Mouse (Mus musculus) induced T-regulatory cell, adult 2 months (primary cell): Measurements from ENCODE around the gene Spns3.

Experiments
- DNase-seq: peaks from one replicate; pipeline ENCODE4 v3.0.0-alpha.2; 2012; ENCODE audit warnings: low read depth

Spns3 gene

DNA sequence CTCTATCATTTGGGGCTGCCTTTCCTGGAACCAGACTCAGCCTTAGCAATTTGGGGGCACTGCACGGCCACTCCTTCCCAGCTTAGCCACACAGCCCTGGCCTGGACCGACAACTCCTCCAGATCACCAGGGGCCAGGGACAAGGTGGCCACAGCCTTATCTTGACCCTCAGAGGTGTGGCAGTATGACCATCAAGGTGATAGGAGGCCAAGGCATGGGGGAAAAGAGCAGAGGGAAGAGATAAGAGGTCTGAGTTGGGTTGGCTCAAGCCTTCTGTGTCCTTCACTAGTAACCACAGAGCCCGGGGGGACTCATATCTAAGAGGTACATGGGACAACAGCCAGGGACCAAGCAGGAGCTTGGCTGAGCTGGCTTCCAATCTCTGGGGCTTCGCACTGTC, 68.4 kb downstream of the Spns3 start:
- no peak for DNase-seq

DNA sequence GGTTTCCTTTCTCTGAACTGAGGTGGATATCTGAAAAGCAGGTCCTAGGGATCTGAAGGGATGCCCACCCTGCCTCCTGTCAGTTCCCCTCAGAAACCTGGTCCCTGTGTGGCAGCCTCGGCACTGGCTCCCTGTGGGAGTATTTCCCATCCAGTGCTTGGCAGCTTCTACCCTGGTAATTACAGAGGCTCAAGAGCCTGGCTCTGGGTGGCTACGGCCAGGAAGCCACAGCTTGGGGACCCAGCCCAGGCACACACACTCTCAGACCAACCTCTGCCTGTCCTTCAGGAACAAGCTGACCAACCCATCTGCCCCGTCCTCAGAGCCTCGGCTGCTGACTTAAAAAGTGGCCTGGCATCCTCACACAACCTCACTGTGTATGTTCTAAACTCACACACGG, 69.0 kb downstream of the Spns3 start:
- no peak for DNase-seq

DNA sequence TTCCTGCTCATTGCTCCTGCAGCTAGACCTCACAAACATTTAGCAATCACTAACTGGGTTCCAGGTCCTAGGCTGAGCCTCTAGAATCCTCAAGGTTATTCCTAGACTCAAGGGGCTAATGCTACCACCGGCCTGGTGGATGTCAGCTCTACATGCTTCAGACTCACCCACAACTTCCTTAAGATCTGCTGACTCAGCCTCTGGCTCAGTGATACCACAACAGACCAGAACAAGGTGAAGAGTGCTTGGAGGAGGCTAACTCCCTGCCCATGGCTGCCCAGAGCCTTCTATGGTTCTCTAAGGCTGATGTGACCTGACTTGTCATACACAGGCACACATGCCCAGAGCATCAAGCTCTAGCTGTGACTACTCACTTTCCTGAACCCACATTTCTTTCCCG, 70.8 kb downstream of the Spns3 start:
- no peak for DNase-seq

DNA sequence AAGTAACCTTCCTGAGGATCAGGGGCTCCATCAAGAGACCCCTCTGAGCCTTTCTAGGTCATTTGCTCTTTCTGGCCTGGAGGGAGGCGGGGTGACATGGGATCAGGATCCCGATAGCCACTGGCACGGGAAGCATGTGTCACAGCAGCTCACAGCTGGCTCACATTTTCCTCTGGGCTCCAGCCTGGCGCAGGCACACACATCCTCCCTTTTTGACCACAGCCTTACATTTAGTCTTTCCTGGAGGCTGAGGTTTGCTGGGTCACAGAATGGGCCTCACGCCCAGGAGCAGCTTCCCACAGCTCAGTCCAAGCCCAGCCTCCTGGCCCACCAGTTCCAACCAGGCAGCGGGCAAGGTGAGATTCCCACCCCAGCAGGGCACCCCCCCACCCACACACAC, 72.1 kb downstream of the Spns3 start:
- DNase-seq, result no peak

DNA sequence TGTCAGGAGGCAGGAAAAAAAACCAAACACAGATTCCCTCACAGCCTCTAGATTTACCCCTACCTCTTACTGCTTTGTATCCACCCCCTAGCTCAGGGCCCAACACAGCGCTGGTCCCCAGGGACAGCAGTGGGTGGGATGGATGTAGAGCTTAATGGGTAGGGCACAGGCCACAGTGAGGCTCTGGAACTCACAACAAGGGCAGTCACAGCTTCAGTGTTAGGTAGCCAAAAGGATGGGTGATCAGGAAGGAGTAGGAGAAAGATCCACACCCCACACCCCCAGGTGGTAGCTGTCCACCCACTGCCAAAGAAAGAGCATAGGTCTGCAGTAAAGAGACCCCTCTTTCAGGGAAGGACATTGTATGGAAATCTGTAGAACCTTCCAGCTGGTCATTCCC, 72.7 kb downstream of the Spns3 start:
- no peak for DNase-seq

DNA sequence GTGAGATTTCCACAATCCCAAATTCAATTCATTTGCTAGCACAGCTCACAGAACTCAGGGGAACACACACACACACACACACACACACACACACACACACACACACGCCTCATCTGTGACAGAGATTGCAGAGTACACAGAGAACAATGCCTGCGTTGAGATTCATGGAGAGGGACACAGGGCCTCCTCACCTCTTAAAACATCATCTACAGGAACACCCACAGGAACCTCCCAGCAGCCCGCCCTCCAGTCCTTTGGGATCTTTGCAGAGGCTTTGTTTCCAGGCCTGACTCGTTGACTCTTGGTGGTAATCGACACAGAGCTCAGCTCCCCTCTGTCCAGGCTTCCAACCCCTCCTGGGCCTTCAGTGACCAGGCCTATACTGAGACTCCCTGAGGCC, 73.1 kb downstream of the Spns3 start:
- no peak for DNase-seq

DNA sequence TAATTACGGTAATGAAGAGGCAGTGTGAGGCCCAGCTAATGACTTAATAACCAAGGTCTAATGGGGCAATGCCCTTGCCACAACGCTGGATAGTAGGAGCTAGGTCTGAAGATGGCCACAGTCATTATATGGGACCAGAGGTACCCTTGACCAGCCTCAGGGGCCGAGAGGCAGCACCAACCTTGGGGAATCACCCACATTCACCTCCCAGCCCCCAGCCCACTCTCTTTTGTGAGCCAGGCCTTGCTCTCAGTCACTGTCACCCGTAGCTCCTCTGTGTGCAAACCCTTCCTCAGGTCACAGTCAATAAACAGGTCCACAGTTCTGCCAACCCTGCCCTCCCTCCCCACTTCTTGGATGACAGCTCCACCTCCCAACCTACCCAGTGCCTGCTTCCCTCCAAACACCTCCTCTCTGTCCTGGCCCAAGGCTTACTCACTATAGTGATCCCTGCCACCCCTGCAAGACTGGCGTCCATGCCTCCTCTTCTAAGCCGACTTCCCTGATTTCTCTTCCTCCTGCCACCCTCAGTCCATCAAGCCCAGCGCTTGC, 74.2 kb downstream of the Spns3 start:
- DNase-seq, result no peak

DNA sequence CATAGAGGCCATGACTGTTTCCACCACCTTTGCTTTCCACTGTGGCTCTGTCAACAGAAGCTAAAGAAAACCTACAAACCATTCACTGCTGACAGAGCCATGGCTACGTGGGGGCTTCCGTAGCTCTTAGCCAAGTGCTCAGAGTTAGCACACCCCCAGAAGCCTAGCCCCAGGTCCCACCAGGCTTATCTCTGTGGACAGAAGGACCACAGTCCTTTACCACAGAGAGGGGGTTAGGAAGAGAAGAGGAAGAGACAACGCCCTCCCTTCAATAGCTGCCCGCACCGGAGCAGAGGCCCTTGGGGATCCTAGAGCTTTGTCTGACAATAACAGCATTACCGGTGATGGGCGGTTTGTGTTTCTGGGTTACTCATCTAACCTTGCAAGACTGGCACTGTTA, 74.9 kb downstream of the Spns3 start:
- no peak for DNase-seq

DNA sequence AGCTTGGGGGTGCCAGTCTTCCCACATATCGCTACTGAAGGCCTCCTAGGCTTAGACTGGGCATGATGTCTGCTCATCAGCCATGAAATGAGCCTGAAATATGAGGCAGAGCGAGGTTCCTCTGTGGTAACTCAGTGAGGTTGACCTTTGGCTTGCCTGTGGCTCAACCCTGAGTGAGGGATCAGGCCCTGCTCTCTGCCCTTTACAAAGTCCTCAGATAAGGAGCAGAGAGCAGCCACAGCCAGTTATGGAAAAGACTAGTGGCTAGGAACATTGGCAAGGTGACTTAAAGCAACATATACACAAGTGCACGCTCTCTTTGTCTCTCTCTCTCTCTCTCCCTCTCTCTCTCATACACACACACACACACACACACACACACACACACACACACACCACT, 75.4 kb downstream of the Spns3 start:
- DNase-seq, result no peak

DNA sequence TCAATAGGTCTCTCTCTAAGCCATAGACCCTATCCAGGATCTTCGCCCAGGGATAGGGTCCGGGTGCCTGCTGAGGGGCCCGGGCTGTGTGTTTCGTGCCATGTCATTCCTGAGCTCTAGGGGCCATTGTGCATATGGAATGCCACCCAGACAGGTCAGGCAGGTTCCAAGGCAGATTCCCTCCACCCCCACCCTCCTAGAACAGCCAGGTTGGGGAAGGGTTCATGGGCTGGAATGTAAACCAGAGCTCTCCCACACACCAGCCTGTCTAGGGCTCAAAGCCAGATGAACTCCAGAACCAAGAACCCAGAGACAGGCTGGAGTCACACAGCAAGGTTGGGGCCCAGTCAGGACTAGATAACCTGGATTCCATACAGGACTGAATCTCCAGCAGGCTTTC, 76.8 kb downstream of the Spns3 start:
- no peak for DNase-seq

DNA sequence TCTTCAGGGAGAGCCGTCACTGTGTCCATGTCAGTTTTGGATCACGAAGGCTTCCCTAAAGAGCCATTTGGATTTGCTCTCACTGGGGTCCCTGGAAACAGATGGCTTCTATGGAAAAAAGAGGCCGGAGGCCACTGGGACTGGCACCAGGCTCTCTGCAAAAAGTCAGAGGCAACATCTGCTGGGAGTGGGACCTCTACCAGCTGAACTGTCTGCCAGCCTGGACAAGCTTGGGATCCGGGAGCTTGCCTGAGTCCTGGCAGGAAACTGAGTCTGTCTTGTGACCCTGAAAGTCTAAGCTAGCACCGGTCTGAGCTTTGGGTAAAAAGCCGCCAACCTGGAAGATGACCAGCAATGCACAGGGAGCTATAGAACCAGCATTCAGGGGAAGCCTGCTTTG, 78.9 kb downstream of the Spns3 start:
- no peak for DNase-seq

DNA sequence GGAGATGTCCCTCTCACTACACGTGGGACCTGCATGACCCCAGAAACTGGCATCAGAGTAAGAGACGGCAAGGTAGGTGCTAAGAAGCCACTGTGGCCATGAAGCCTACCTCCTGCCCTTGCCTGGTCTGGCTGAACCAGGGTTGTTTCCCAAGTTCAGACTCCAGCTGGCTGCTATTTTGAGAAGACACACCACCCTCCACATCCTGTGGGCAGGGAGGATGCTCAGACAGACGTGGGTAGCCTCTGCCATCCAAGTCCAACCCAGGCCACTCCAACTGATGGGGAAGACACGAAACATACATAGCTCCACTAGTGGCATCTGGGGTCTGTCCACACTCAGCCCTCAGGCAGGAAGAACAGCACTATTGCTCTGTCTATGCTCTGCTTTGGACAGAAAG, 80.3 kb downstream of the Spns3 start:
- DNase-seq, result no peak

DNA sequence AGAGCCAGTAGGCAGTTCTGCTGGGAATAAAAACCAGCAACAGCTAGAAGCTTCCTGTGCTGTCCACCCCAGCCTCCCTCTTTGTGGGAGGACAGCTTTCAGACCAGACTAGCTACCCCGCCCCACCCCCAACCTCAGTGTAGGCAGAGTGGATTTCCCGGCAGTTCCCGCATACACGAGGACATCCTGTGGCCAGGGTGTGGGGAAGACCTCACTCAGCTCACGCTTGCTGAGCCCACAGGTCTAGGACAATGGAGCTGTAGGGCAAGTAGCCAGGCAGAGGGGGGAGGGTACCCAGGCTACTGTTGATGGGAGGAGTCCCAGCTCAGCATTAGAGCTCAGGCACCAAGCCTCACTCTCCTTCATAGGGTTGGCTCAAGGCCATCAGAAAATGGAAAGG, 81.1 kb downstream of the Spns3 start:
- no peak for DNase-seq

DNA sequence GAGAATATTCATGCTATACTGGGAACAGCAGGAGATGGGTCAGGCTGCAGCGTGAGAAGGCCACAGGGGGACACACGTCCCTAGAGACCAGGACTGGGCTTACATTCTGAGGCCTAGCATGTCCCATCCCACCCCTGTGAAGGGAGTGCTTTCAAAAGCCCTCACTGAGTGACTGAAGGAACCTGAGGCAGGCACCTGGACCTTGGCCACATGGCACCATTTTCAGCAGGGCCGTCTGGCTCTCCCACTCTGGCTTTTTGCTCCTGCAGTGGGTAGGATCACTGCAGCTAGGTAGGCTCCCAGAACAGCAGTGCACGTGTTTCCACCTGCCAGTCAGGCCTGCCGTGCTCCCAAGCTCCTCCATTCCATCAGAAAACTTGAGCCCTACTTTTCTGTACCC, 81.8 kb downstream of the Spns3 start:
- DNase-seq, result no peak

DNA sequence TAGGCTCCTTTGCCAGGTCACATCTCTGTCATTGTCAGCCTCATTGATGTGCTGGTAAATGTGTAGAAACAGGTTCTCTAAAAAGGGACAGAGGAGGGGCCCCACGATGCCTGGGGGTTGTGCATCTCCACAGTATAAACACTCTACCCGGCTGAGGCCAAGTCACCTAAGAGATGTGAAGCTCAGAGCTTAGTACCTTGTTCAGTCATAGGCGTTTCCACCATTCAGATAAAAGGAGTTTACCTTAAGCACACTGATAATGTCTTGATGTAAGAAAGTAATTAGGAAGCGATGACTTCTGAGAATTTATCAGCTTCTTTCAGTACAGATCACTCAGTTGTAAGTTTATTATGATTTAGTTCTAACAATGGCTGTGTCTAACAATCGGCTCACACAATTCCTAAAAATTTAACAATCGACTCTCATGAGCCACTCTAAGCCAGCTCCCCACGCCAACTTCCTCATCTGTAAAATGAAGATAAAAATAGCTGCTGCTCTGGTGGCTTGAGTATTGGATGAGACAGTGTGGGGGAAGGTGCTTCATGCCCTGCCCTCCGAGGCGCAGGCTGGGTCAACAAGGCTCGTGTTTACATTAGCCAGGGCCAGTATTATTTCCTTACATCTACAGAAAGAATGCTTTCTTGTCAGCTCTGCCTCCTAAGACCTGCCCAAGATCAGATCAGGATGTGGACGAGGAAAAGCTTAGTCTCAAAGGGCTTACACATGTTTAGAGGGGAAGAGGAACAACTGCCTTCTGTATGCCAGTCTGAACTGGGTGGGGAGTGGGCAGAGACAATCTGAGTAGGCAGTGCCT, 83.4 kb downstream of the Spns3 start:
- no peak for DNase-seq

DNA sequence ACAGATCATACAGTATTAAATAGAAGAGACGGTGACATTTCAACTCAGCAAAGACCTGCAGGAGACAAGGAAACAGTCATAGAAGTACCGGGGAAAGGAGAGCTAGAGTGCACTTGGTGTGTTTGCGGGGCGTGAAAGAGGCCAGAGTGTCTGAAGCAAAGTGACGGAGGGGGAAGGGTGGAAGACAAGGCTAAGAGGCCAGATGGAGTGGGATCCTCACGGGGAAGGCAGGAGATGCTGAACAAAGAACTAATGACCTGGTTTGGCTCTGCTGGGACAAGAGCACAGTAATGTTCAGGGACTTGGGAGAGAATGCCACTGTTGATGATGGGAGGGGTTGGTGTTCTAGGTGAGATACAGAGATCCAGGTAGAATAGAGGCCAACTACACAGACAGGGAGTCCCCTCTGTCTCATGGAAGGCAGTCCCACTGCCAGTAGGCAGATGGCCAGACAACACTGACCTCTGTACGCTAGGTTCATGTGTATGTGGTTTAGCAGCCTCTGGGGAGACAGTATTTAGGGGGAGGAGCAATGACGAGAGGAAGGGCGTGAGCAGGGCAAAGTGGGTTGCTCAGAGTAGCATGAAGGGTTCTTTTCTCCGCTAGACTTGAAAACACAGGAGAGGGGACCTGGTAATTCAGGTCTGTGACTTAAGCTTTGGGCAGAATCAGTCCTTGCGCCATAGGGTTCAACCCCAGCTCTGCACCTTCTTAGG, 84.2 kb downstream of the Spns3 start:
- DNase-seq, result no peak

DNA sequence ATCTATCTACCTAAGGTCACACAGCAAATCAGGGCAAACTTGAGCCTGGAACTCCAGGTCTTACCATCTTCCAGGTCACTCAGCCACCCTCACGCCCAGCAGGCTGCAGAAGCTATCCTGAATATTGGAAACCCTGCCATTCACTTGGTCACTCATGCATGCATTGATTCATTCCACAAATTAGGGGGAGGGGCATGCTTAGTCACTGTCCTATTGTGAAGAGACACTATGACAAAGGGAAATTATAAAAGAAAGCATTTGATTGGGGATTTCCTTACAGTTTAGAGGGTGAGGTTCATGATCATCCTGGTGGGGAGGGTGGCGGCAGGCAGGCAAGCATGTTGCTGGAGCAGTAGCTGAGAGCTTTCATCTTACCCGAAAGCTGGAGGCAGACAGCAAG, 85.5 kb downstream of the Spns3 start:
- DNase-seq, result no peak

DNA sequence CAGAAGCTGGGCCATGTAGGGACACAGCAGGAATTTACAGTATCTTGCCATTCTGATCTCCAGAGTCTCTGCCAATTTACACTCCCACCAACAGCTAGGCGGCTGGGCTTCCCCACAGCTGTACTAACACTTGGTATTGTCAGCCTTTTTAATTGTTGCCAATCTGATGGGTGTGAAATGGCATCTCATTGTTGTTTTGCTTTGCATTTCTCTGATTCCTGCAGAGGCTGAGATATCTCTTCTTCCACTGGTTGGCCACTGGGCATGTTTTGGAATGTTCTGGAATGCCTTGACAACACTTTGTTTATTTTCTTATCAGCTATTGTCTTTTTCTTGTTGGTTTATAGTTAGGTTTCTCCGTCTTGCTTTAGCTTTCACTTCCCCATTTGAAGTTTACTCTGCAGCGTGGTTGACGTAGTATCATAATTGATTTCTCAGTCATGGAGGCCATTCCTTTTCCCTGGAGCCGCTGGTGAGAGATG, 88.8 kb downstream of the Spns3 start:
- no peak for DNase-seq

DNA sequence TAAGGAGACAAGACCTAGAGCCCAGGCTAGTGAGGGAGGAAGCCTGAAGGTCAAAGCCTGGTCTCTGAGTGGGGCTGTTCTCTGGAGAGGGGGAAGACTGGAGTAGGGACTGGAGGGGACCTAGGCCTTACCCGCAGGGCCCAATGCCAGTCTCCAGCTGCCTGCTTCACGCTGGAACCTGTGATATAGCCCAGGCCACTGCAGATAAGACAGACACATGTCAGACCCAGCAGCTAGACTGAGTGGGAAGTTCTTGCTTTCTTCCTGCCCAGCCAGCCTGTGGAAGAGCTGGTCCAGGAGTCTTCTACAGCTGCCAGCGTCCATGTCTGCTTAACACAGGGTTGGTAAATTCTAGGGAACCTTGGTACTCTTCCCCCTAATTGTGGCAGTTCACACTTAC, 91.8 kb downstream of the Spns3 start:
- no peak for DNase-seq

DNA sequence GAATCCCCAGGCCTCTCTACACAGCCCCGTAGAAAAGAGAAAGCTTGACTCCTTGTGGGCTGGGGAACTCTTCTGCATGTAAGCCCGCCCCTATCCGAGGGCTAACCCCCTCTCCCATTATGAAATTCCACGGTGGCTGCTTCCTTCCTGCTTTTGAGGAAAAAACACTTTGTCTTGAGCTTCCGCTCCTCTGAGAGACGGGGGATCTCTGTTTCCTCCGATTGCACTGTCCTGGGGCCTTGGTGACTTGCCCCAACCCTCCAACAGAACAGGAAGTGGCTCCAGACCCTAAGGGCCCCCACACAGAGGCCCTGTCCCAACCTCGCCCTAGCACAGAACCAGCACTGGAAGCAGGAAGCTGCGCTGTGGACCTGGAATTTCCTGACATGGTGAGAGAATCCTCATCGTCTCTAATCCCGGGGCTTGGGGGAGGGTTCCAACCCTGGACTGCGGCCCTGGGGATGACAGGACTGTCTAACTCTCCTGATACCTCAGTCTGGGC, 92.3 kb downstream of the Spns3 start:
- DNase-seq, result no peak

DNA sequence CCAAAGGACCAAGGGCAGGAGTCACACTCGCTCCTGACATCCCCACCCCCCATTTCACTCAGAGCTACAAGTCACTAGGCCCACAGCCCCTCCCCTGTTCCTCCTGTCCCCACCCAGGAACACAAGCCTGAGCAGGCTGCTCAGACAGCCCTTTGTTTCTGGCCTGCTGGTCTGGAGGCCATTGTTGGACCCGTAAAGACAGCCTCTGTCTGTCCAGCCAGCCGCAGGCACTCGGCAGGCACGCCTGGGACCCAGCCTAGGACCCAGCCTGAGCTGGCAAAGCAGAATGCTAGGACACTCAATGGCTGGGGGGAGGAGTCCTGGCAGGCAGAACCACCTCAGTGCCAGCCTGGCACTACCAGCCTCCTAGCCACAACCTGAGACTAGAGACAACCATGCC, 94.6 kb downstream of the Spns3 start:
- no peak for DNase-seq

DNA sequence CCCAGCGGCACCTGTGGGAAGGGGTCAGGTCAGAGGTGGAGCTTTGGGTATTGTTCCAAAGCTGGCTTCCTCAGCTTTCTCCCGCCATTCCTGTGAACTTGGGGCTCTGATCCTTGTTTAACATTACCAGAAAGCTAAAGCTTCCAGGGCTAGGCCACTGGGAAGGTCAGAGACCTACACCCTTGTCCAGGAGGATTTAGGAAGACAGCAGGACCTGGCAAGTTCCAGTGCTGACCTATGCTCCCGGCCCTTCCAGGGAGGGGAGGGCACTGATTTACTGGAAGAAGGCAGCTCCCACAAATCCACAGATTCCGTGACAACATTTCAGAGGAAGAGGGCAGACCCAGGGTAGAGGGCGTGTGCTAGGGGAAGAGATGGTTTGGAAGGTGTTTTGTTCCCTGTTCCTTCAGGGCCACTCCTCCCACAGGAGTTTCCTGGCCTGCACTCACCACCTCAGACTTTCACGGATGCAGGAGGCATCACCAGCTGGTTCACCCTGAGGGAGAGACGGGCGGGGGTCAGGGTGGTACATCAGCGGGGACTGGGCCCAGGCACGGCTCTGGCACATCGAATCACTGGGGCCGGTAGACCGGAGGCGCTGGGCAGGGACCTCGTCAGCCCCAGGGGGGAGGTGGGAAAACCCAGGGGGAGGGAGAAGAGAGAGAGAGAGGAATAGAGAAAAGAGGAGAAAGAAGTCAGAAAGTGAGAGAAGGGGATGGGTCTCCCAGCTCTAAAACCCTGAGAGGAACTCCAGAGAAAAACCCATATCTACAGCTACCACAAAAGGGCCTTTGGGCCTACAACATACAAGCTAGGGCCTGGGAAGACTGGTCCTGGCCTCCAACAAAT, 97.0 kb downstream of the Spns3 start:
- DNase-seq, result no peak
